Mouse (Mus musculus) 3134 (cell line): ENCODE data around the gene Usp54.
"Not testable (repeated sequence)": the region's sequence is repeated elsewhere in the genome, so short reads cannot be mapped to it uniquely, and the experiment has no call there.

Source experiments
- DNase-seq: peaks from one replicate; pipeline ENCODE4 v3.0.0-alpha.2; 2011; ENCODE audit warnings: low spot score; ENCODE audit not compliant: insufficient read length; ENCODE audit errors: extremely low read depth

Usp54 gene

GRCm38 (mm10) chr14:20655731-20656130 lies 14.9 kb upstream of the Usp54 start:
- DNase-seq, result no peak

- DNase-seq, result peak; percentile 18
Observed at GRCm38 (mm10) chr14:20654690-20655421, 14.0 kb upstream of the Usp54 start.

GRCm38 (mm10) chr14:20651722-20652256 lies 10.9 kb upstream of the Usp54 start:
- no peak for DNase-seq

GRCm38 (mm10) chr14:20651000-20651399 lies 10.1 kb upstream of the Usp54 start:
- DNase-seq, result no peak

GRCm38 (mm10) chr14:20646381-20646780 lies 5.5 kb upstream of the Usp54 start:
- DNase-seq, result no peak

GRCm38 (mm10) chr14:20645547-20645946 lies 4.7 kb upstream of the Usp54 start:
- DNase-seq, result no peak

GRCm38 (mm10) chr14:20641438-20641875 lies 594 bp upstream of the Usp54 start:
- DNase-seq, result no peak

GRCm38 (mm10) chr14:20639918-20640619 lies 794 bp downstream of the Usp54 start:
- no peak for DNase-seq

- no peak for DNase-seq
Observed at GRCm38 (mm10) chr14:20638702-20639101, 2.2 kb downstream of the Usp54 start.

GRCm38 (mm10) chr14:20637818-20638574 lies 2.9 kb downstream of the Usp54 start:
- DNase-seq, result no peak

- DNase-seq, result not testable (repeated sequence)
Observed at GRCm38 (mm10) chr14:20636968-20637367, 3.9 kb downstream of the Usp54 start.

- no peak for DNase-seq
Observed at GRCm38 (mm10) chr14:20635546-20635945, 5.3 kb downstream of the Usp54 start.

- no peak for DNase-seq
Observed at GRCm38 (mm10) chr14:20631253-20631652, 9.6 kb downstream of the Usp54 start.

- no peak for DNase-seq
Observed at GRCm38 (mm10) chr14:20626971-20627370, 13.9 kb downstream of the Usp54 start.

GRCm38 (mm10) chr14:20626447-20626846 lies 14.4 kb downstream of the Usp54 start:
- DNase-seq, result no peak

GRCm38 (mm10) chr14:20622907-20623306 lies 18.0 kb downstream of the Usp54 start:
- no peak for DNase-seq

- DNase-seq, result no peak
Observed at GRCm38 (mm10) chr14:20622412-20622811, 18.5 kb downstream of the Usp54 start.

- DNase-seq, result no peak
Observed at GRCm38 (mm10) chr14:20621903-20622302, 19.0 kb downstream of the Usp54 start.

- DNase-seq, result no peak
Observed at GRCm38 (mm10) chr14:20619131-20619530, 21.7 kb downstream of the Usp54 start.

- DNase-seq, result no peak
Observed at GRCm38 (mm10) chr14:20618211-20618610, 22.7 kb downstream of the Usp54 start.

GRCm38 (mm10) chr14:20616421-20616820 lies 24.4 kb downstream of the Usp54 start:
- DNase-seq, result no peak
